9 mouse cellular contexts compared by ENCODE assay signal in genomic region chr17:26421561-26421960, GRCm38 (mm10). TPM values are rescaled to one million over a fixed set of nuclear protein-coding genes. Genes with fewer than 3 reads are reported as not detected.
A peak's percentile ranks its signal among the peaks of the same experiment; 100 is the strongest.
DNase-seq lines count a peak whose midpoint lies in the region; TF ChIP-seq lines count a peak whose summit lies in the region.
"Had no signal": no experiment of that assay in that cellular context is flagged by ENCODE, and none has a peak within 500 bp of the region (broad histone marks: within the 10 kb centered on the region; RNA-seq: fewer than 3 reads in every experiment).

No protein-coding gene starts in this region.

- no peaks in the 10 kb centered on the region for H3K79me2 ChIP-seq in MEL (ENCODE audit: control insufficient read depth, insufficient read depth, low read length, poor library complexity)

- H3K4me1 ChIP-seq in MEL (ENCODE audit: control insufficient read depth in 1 of 2, insufficient read depth in 2 of 2, low read length in 2 of 2) = peaks cover 0 to 9% of the 10 kb centered on the region in 2 experiments; a peak in 2 of 4 replicates

- no peak overlapping the region for H3K27ac ChIP-seq in MEL (ENCODE audit: control insufficient read depth, low read depth, low read length)
- H3K27ac ChIP-seq: limb, embryonic 15.5 days had no signal

- H3K27me3 ChIP-seq in MEL (ENCODE audit: control insufficient read depth in 1 of 2, insufficient read depth in 2 of 2, low read length in 2 of 2) = peaks cover 0 to 3% of the 10 kb centered on the region in 2 experiments; a peak in 1 of 4 replicates

- H3K9ac ChIP-seq in MEL (ENCODE audit: control insufficient read depth, low read depth, low read length, poor library complexity, severe bottlenecking) = no peak overlapping the region
- H3K9ac ChIP-seq: limb, embryonic 15.5 days had no signal

- no peaks in the 10 kb centered on the region for H3K36me3 ChIP-seq in MEL (ENCODE audit: control insufficient read depth in 1 of 2, insufficient read depth in 2 of 2, low read length in 2 of 2)
- H3K36me3 ChIP-seq: limb, embryonic 15.5 days had no signal

- no peaks in the 10 kb centered on the region for H3K9me3 ChIP-seq in MEL (replicated peaks; ENCODE audit: insufficient read depth, low read length)
- H3K9me3 ChIP-seq: limb, embryonic 15.5 days had no signal

- TF ChIP-seq EP300 in MEL (IDR thresholded peaks at IDR 0.05; ENCODE audit: low read depth in 1 of 2, low read length in 2 of 2) = no peak

- TF ChIP-seq POLR2A in MEL (IDR thresholded peaks at IDR 0.05; ENCODE audit: control insufficient read depth in 1 of 2, insufficient read depth in 1 of 2, low read depth in 1 of 2, low read length in 2 of 2, poor library complexity in 1 of 2) = no peak

- no peak overlapping the region for H3K4me3 ChIP-seq in MEL (ENCODE audit: control insufficient read depth in 1 of 2, insufficient read depth in 1 of 2, low read depth in 2 of 2, low read length in 2 of 2)
- H3K4me3 ChIP-seq: limb, embryonic 15.5 days had no signal

- peak; percentile 56 to 76 (median 68) for TF ChIP-seq CTCF in MEL (IDR thresholded peaks at IDR 0.05 in 2 of 3, conservative IDR thresholded peaks at IDR 0.05 in 1 of 3; ENCODE audit: control insufficient read depth in 1 of 3, insufficient read depth in 1 of 3, low read depth in 2 of 3, low read length in 3 of 3, poor library complexity in 1 of 3, severe bottlenecking in 1 of 3)

- intact Hi-C loops in heart, postnatal 10 days (cut with DNase I) = loop anchor here (1.0 kb wide), 1 partner anchor 107 kb away; no protein-coding TSS in a partner anchor

- TF ChIP-seq RAD21 in MEL (IDR thresholded peaks at IDR 0.05; ENCODE audit: low read depth, low read length) = peak; percentile 60

- DNase-seq in heart, postnatal 10 days = peak; percentile 34 to 65
- no peak for DNase-seq in heart, adult 8-10 months (ENCODE audit: low spot score)
- DNase-seq in 416B (ENCODE audit: low read depth) (peak; percentile 45), MEL (ENCODE audit: low read depth, low spot score) (peak; percentile 63)
- peak; percentile 8 for DNase-seq in hindlimb bud, embryonic 11.5 days (ENCODE audit: extremely low spot score, low read depth, low spot score)
- peak; percentile 54 for DNase-seq in mesoderm, embryonic 11.5 days (ENCODE audit: low read depth, low spot score)
- no peak for DNase-seq in adrenal gland, adult 8-10 months
- no peak for DNase-seq in gastrocnemius, postnatal 25 days

TF ChIP-seq in MEL, 35 proteins besides CTCF, POLR2A, EP300 and RAD21:
- peak; percentile 54 for TF ChIP-seq ZC3H11A (IDR thresholded peaks at IDR 0.05; ENCODE audit: low read depth, low read length)
- TF ChIP-seq SMC3 (IDR thresholded peaks at IDR 0.05; ENCODE audit: low read depth, low read length) = peak; percentile 74
- no peak for TF ChIP-seq JUND (IDR thresholded peaks at IDR 0.05; ENCODE audit: low read depth, low read length)

RNA-seq across cellular contexts. Expression of gene Neurl1b, which starts 6.9 kb away (rescaled TPM):
- total RNA-seq in heart, postnatal 10 days (2021) = 10 to 100 TPM; 23.8 to 24.3 TPM
- total RNA-seq in heart, adult 8-10 months (2022) = 1 to 10 TPM; 3.6 to 5.1 (median 4.4) TPM
- 0.12 and 0.13 TPM in 2 replicates for total RNA-seq in MEL (2012; rRNA removed)
- under 1 TPM in 1 of 2 experiments, not detected in 1; 0.28 TPM for polyA plus RNA-seq in MEL (2012; ENCODE audit: insufficient read depth in 1 of 2, insufficient read length in 2 of 2, low read depth in 1 of 2, low replicate concordance in 2 of 2, missing spikeins in 1 of 2)
- total RNA-seq in adrenal gland, adult 8-10 months (2022) = 10 to 100 TPM; 36.0 to 59.9 (median 52.3) TPM
- 1 to 10 TPM; 2.6 to 4.1 TPM for total RNA-seq in gastrocnemius, postnatal 25 days (2021)

Comparison
In these comparisons a context has a peak if more than half of its experiments do, and no peak if none do; other contexts are left out.
1. DNase-seq: peak in heart, postnatal 10 days (2 of 2), 416B (single experiment), MEL (single experiment), hindlimb bud, embryonic 11.5 days (single experiment) and mesoderm, embryonic 11.5 days (single experiment); none in heart, adult 8-10 months (single experiment), adrenal gland, adult 8-10 months (single experiment) and gastrocnemius, postnatal 25 days (single experiment).
2. RNA of gene Neurl1b, which starts 6.9 kb away (total RNA-seq): 36.0 to 59.9 TPM in adrenal gland, adult 8-10 months and 23.8 to 24.3 TPM in heart, postnatal 10 days; 3.6 to 5.1 TPM in heart, adult 8-10 months, 2.6 to 4.1 TPM in gastrocnemius, postnatal 25 days and 0.12 to 0.13 TPM in MEL; every median in the first group is over 4 times any median in the second.